8 mouse cellular contexts compared by ENCODE assay signal in the genomic region with DNA sequence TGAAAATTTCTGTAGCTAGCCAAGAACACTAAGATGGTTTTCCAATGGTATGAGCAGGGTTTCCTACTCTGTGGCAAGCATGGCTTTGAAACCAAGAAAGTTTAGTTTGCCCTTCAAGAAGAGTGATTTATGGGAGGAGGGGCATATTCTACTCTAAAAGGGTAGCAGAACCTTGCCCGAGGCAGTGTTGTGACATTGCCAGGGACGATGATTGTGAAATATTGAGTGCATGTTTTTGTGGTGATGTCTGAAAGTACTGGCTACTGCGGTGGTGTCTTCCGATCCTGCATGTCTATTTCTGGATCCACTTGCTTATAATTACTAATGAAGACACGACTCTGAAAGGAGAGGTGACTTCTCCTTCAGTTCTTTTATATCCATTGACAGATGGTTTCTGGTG.
DNase-seq lines count a peak whose midpoint lies in the region; ATAC-seq lines count a peak whose summit lies in the region.
"Had no signal": no experiment of that assay in that cellular context is flagged by ENCODE, and none has a peak within 500 bp of the region (broad histone marks: within the 10 kb centered on the region; RNA-seq: fewer than 3 reads in every experiment).

No protein-coding gene starts in this region.

- H3K4me2 ChIP-seq in midbrain, embryonic 14.5 days (ENCODE audit: low read length), result no peak overlapping the region

- no peaks in the 10 kb centered on the region for H3K9me3 ChIP-seq in midbrain, embryonic 14.5 days (ENCODE audit: control insufficient read depth, low read length)
- H3K9me3 ChIP-seq: megakaryocyte, embryonic 14.5 days had no signal

- peak; percentile 89 for ATAC-seq in granulocyte monocyte progenitor cell, adult 5-6 weeks (replicated peaks; ENCODE audit: poor library complexity, severe bottlenecking)
- peak; percentile 87 for ATAC-seq in megakaryocyte, adult 5-6 weeks (ENCODE audit: poor library complexity, severe bottlenecking)
- no peak for ATAC-seq in midbrain, embryonic 14.5 days (ENCODE audit: low FRiP score, low TSS enrichment)

- no peak overlapping the region for H3K27ac ChIP-seq in midbrain, embryonic 14.5 days (replicated peaks; ENCODE audit: low read depth, low read length)

- no peak overlapping the region for H3K9ac ChIP-seq in midbrain, embryonic 14.5 days (replicated peaks; ENCODE audit: low read length)

- no peak overlapping the region for H3K4me3 ChIP-seq in midbrain, embryonic 14.5 days (replicated peaks; ENCODE audit: low read depth, low read length)
- H3K4me3 ChIP-seq: megakaryocyte, embryonic 14.5 days had no signal

- DNase-seq in layer of hippocampus, adult 11-12 months (ENCODE audit: low spot score), result peak; percentile 20
- DNase-seq in layer of hippocampus, postnatal 14 days (ENCODE audit: low spot score in 2 of 2), result no peak
- peak; percentile 64 for DNase-seq in adrenal gland, postnatal 14 days
- no peak for DNase-seq in midbrain, embryonic 14.5 days
- DNase-seq in cerebellum, adult 11-12 months, result no peak

- 89% methylated on average over 5 of the region's 5 CpGs for WGBS in midbrain, embryonic 14.5 days

- no peaks in the 10 kb centered on the region for H3K36me3 ChIP-seq in midbrain, embryonic 14.5 days (ENCODE audit: control insufficient read depth, insufficient read depth, low read length)

- no peaks in the 10 kb centered on the region for H3K27me3 ChIP-seq in midbrain, embryonic 14.5 days (ENCODE audit: control insufficient read depth, insufficient read depth, low read length)
- H3K27me3 ChIP-seq: megakaryocyte, embryonic 14.5 days had no signal

- no peaks in the 10 kb centered on the region for H3K4me1 ChIP-seq in midbrain, embryonic 14.5 days (ENCODE audit: control insufficient read depth, insufficient read depth, low read length)

Comparison
In these comparisons a context has a peak if more than half of its experiments do, and no peak if none do; other contexts are left out.
1. DNase-seq: peak in layer of hippocampus, adult 11-12 months (single experiment) and adrenal gland, postnatal 14 days (single experiment); none in layer of hippocampus, postnatal 14 days (0 of 2), midbrain, embryonic 14.5 days (single experiment) and cerebellum, adult 11-12 months (single experiment).